Mouse (Mus musculus) G1E (cell line): ENCODE data around the gene Atp13a4.

Source experiments
- CTCF ChIP-seq: IDR thresholded peaks from 2 replicates; pipeline ENCODE4 v1.5.1; 2012; ENCODE audit warnings: low read depth, low read length, inconsistent platforms, mixed read lengths
- GATA1 ChIP-seq: IDR thresholded peaks from 2 replicates; pipeline ENCODE4 v1.6.1; 2012; ENCODE audit warnings: borderline replicate concordance, low read length, inconsistent platforms, mixed read lengths
- GATA2 ChIP-seq: IDR thresholded peaks from 2 replicates; pipeline ENCODE4 v1.6.1; 2012; ENCODE audit warnings: low read depth, low read length, inconsistent platforms, borderline replicate concordance
- POLR2AphosphoS5 ChIP-seq: IDR thresholded peaks from 2 replicates; pipeline ENCODE4 v1.6.1; 2012; ENCODE audit warnings: low read depth, low read length, inconsistent platforms; ENCODE audit not compliant: insufficient replicate concordance
- TAL1 ChIP-seq: conservative IDR thresholded peaks from 2 replicates; pipeline ENCODE4 v1.6.1; 2012; ENCODE audit warnings: low read depth, low read length, inconsistent platforms, mixed read lengths

GRCm38 (mm10) chr16:29574013-29574412 is 29.3 kb upstream of the Atp13a4 start:
- no peak for TF ChIP-seq CTCF
- TF ChIP-seq POLR2AphosphoS5: no peak
- no peak for TF ChIP-seq GATA1
- TF ChIP-seq GATA2: no peak
- TF ChIP-seq TAL1: no peak
